Comparison of ENCODE assay signal across 10 mouse cellular contexts in genomic region chrX:158043844-158044140, GRCm38 (mm10). TPM values are rescaled to one million over a fixed set of nuclear protein-coding genes. Genes with fewer than 3 reads are reported as not detected.
DNase-seq lines count a peak whose midpoint lies in the region; ATAC-seq and TF ChIP-seq lines count a peak whose summit lies in the region.
"Had no signal": no experiment of that assay in that cellular context is flagged by ENCODE, and none has a peak within 500 bp of the region (broad histone marks: within the 10 kb centered on the region; RNA-seq: fewer than 3 reads in every experiment).

No protein-coding gene starts in this region.

- intact Hi-C loops in heart, postnatal 36 days (cut with DNase I), result loop anchor here (10.0 kb wide), 1 partner anchor 881 kb away; no protein-coding TSS in a partner anchor

- 18% methylated on average over 13 of the region's 13 CpGs for WGBS in heart, embryonic 14.5 days
- 44% methylated on average over 13 of the region's 13 CpGs for WGBS in forebrain, embryonic 14.5 days
- WGBS in liver, embryonic 15.5 days (ENCODE audit: insufficient replicate concordance), result 26% methylated on average over 13 of the region's 13 CpGs

- no peak for ATAC-seq in heart, embryonic 14.5 days (ENCODE audit: insufficient number of reproducible peaks, insufficient read depth, low FRiP score, low read depth)
- ATAC-seq in forebrain, embryonic 14.5 days, result no peak
- ATAC-seq in liver, embryonic 15.5 days (ENCODE audit: insufficient read depth), result no peak

- no peak for DNase-seq in heart, postnatal 36 days
- DNase-seq in ES-E14 (ENCODE audit: low read depth, low spot score), result peak; percentile 13
- peak; percentile 28 for DNase-seq in forebrain, embryonic 14.5 days (ENCODE audit: low spot score)
- DNase-seq in thymus, adult 18-20 months, result no peak
- DNase-seq in adipocyte (ENCODE audit: low spot score), result no peak
- DNase-seq in B cell, adult 2 months, result no peak

- peak overlapping the region; percentile 84 for H3K4me2 ChIP-seq in heart, embryonic 14.5 days (ENCODE audit: low read length)
- H3K4me2 ChIP-seq in forebrain, embryonic 14.5 days (ENCODE audit: low read length), result peak overlapping the region; percentile 54
- peak overlapping the region; percentile 63 for H3K4me2 ChIP-seq in liver, embryonic 15.5 days

- in situ Hi-C loops in ES-E14 (cut with MboI; ENCODE audit: low sequenced_read_pairs in 2 of 2, unreplicated experiment in 2 of 2), result no loop called here

- no peaks in the 10 kb centered on the region for H3K9me3 ChIP-seq in heart, embryonic 14.5 days (ENCODE audit: control insufficient read depth, low read length)
- H3K9me3 ChIP-seq in ES-E14 (ENCODE audit: control insufficient read depth, insufficient read depth, low read depth, low read length), result no peaks in the 10 kb centered on the region
- no peaks in the 10 kb centered on the region for H3K9me3 ChIP-seq in forebrain, embryonic 14.5 days (replicated peaks; ENCODE audit: control insufficient read depth, low read length)
- H3K9me3 ChIP-seq in liver, embryonic 15.5 days (replicated peaks), result no peaks in the 10 kb centered on the region

- H3K4me1 ChIP-seq in heart, embryonic 14.5 days (ENCODE audit: control insufficient read depth in 2 of 2, insufficient read depth in 2 of 2, low read length in 2 of 2), result no peaks in the 10 kb centered on the region; a peak in 1 of 4 replicates
- H3K4me1 ChIP-seq in ES-E14 (ENCODE audit: control insufficient read depth in 2 of 2, insufficient read depth in 2 of 2, low read length in 2 of 2, poor library complexity in 1 of 2), result no peaks in the 10 kb centered on the region
- no peaks in the 10 kb centered on the region for H3K4me1 ChIP-seq in forebrain, embryonic 14.5 days (ENCODE audit: control insufficient read depth, insufficient read depth, low read length)
- no peaks in the 10 kb centered on the region for H3K4me1 ChIP-seq in liver, embryonic 15.5 days (replicated peaks)

- no peaks in the 10 kb centered on the region for H3K27me3 ChIP-seq in heart, embryonic 14.5 days (ENCODE audit: control insufficient read depth, insufficient read depth, low read length)
- H3K27me3 ChIP-seq in forebrain, embryonic 14.5 days (replicated peaks; ENCODE audit: control insufficient read depth, insufficient read depth, low read length), result no peaks in the 10 kb centered on the region
- H3K27me3 ChIP-seq in liver, embryonic 15.5 days, result peaks cover 38% of the 10 kb centered on the region

- 0 out of 2 replicates have a peak overlapping the region, but pooled peaks have one; percentile 62 for H3K9ac ChIP-seq in heart, embryonic 14.5 days (ENCODE audit: low read length)
- 0 out of 2 replicates have a peak overlapping the region, but pooled peaks have one; percentile 71 for H3K9ac ChIP-seq in ES-E14 (ENCODE audit: insufficient read depth, low read depth, low read length, poor library complexity, severe bottlenecking)
- H3K9ac ChIP-seq in forebrain, embryonic 14.5 days (ENCODE audit: low read length), result peak overlapping the region; percentile 74
- no peak overlapping the region for H3K9ac ChIP-seq in liver, embryonic 15.5 days

- no peak overlapping the region for H3K27ac ChIP-seq in heart, embryonic 14.5 days (replicated peaks in 1 of 2; ENCODE audit: control insufficient read depth in 1 of 2, insufficient read depth in 1 of 2, low read depth in 2 of 2, low read length in 2 of 2)
- H3K27ac ChIP-seq in ES-E14 (ENCODE audit: insufficient read depth, low read depth, low read length, poor library complexity, severe bottlenecking), result no peak overlapping the region
- H3K27ac ChIP-seq in forebrain, embryonic 14.5 days (ENCODE audit: low read depth, low read length), result no peak overlapping the region
- H3K27ac ChIP-seq in liver, embryonic 15.5 days (replicated peaks), result no peak overlapping the region

- H3K36me3 ChIP-seq in heart, embryonic 14.5 days (ENCODE audit: control insufficient read depth, insufficient read depth, low read length), result no peaks in the 10 kb centered on the region
- H3K36me3 ChIP-seq in ES-E14 (ENCODE audit: control insufficient read depth, insufficient read depth, low read length, poor library complexity, severe bottlenecking), result no peaks in the 10 kb centered on the region
- no peaks in the 10 kb centered on the region for H3K36me3 ChIP-seq in forebrain, embryonic 14.5 days (ENCODE audit: control insufficient read depth, insufficient read depth, low read length)
- H3K36me3 ChIP-seq in liver, embryonic 15.5 days (replicated peaks), result no peaks in the 10 kb centered on the region
- H3K36me3 ChIP-seq: G1E had no signal

- peak overlapping the region; percentile 54 to 64 for H3K4me3 ChIP-seq in heart, embryonic 14.5 days (ENCODE audit: control insufficient read depth in 1 of 2, insufficient read depth in 1 of 2, low read depth in 1 of 2, low read length in 2 of 2)
- peak overlapping the region; percentile 58 to 74; a peak in 3 of 4 replicates for H3K4me3 ChIP-seq in ES-E14 (ENCODE audit: insufficient read depth in 1 of 2, low read depth in 1 of 2, low read length in 2 of 2, poor library complexity in 1 of 2, severe bottlenecking in 1 of 2)
- H3K4me3 ChIP-seq in forebrain, embryonic 14.5 days (ENCODE audit: low read depth, low read length), result peak overlapping the region; percentile 55
- peak overlapping the region; percentile 47; the same call in 1 of the 2 replicates for H3K4me3 ChIP-seq in liver, embryonic 15.5 days (replicated peaks)

TF ChIP-seq in ES-E14, 5 proteins besides CTCF, POLR2A, EP300 and RAD21:
- TF ChIP-seq ZC3H11A (IDR thresholded peaks at IDR 0.05; ENCODE audit: borderline replicate concordance, low read depth, low read length), result no peak
- TF ChIP-seq ZNF384 (IDR thresholded peaks at IDR 0.05; ENCODE audit: low read depth, low read length), result no peak
- no peak for TF ChIP-seq MAFK (IDR thresholded peaks at IDR 0.05; ENCODE audit: insufficient read depth, low read depth, low read length)
- no peak for TF ChIP-seq CHD2 (IDR thresholded peaks at IDR 0.05; ENCODE audit: low read depth, low read length)
- no peak for TF ChIP-seq HCFC1 (IDR thresholded peaks at IDR 0.05; ENCODE audit: borderline replicate concordance, insufficient read depth, low read length)
TF ChIP-seq in ES-E14: peak in this region for 0.

RNA-seq across cellular contexts. Expression of gene Cnksr2, which starts 0.7 kb away (rescaled TPM):
- polyA plus RNA-seq in heart, embryonic 14.5 days (2014; fragmentation: Nextera tagmentation; extraction: Ambion mirVana), result 0.26 and 0.34 TPM in 2 replicates
- total RNA-seq in heart, postnatal 36 days (2021), result under 1 TPM; 0.08 to 0.14 TPM
- total RNA-seq in ES-E14 (2012; rRNA removed), result 0.53 and 0.62 TPM in 2 replicates
- 5.6 and 9.2 TPM in 2 replicates for polyA plus RNA-seq in forebrain, embryonic 14.5 days (2014; fragmentation: Nextera tagmentation; extraction: Ambion mirVana)
- 0.02 and 0.03 TPM in 2 replicates for polyA plus RNA-seq in liver, embryonic 15.5 days (2015; fragmentation: Nextera tagmentation; extraction: Ambion mirVana)
- total RNA-seq: G1E; neutrophil, adult 5-6 weeks had no signal
- polyA plus RNA-seq: G1E had no signal

Comparison
In these comparisons a context has a peak if more than half of its experiments do, and no peak if none do; other contexts are left out.
1. DNase-seq: peak in ES-E14 (single experiment) and forebrain, embryonic 14.5 days (single experiment); none in heart, postnatal 36 days (0 of 2), thymus, adult 18-20 months (0 of 2), adipocyte (single experiment) and B cell, adult 2 months (0 of 2).
2. Peak in every context shown above with its lines, with median percentiles within 50 percentile points of each other: H3K4me2 ChIP-seq and H3K4me3 ChIP-seq.